Mouse (Mus musculus) urinary bladder, adult 2 months (tissue): ENCODE measurements at regions not wholly inside any gene's neighbourhood (a gene's known extent, or its start where the extent isn't known, plus 50 kb on each side); places are given as distances from the start of the nearest gene placed in this dataset.

Source experiments
- DNase-seq: peaks from one replicate; pipeline ENCODE4 v3.0.0; 2022; ENCODE audit warnings: low spot score

GRCm38 (mm10) chr3:21507655-21508054, 568.8 kb upstream of the Tbl1xr1 start:
- no peak for DNase-seq

- no peak for DNase-seq
These were observed 564.4 kb upstream of the Tbl1xr1 start for GRCm38 (mm10) chr3:21512081-21512480.

GRCm38 (mm10) chr3:21524426-21524937, 552.0 kb upstream of the Tbl1xr1 start:
- no peak for DNase-seq

- no peak for DNase-seq
These were observed 545.6 kb upstream of the Tbl1xr1 start for GRCm38 (mm10) chr3:21530862-21531261.

GRCm38 (mm10) chr3:21539138-21539537, 537.3 kb upstream of the Tbl1xr1 start:
- no peak for DNase-seq

GRCm38 (mm10) chr3:21544456-21544855, 532.0 kb upstream of the Tbl1xr1 start:
- DNase-seq = no peak

- DNase-seq = no peak
These were observed 531.1 kb upstream of the Tbl1xr1 start for GRCm38 (mm10) chr3:21545156-21545893.

- DNase-seq = no peak
These were observed 530.0 kb upstream of the Tbl1xr1 start for GRCm38 (mm10) chr3:21546411-21546810.

GRCm38 (mm10) chr3:21549671-21550070, 526.8 kb upstream of the Tbl1xr1 start:
- DNase-seq = no peak

- no peak for DNase-seq
These were observed 523.2 kb upstream of the Tbl1xr1 start for GRCm38 (mm10) chr3:21553159-21553758.

GRCm38 (mm10) chr3:21553859-21554258, 522.6 kb upstream of the Tbl1xr1 start:
- no peak for DNase-seq

GRCm38 (mm10) chr3:21557963-21558441, 518.5 kb upstream of the Tbl1xr1 start:
- DNase-seq = no peak

- DNase-seq = no peak
These were observed 513.6 kb upstream of the Tbl1xr1 start for GRCm38 (mm10) chr3:21562771-21563312.

GRCm38 (mm10) chr3:21563454-21563853, 513.0 kb upstream of the Tbl1xr1 start:
- no peak for DNase-seq

- DNase-seq = no peak
These were observed 512.2 kb upstream of the Tbl1xr1 start for GRCm38 (mm10) chr3:21564211-21564781.

GRCm38 (mm10) chr3:21564847-21565485, 511.5 kb upstream of the Tbl1xr1 start:
- no peak for DNase-seq

GRCm38 (mm10) chr3:21569721-21570120, 506.7 kb upstream of the Tbl1xr1 start:
- DNase-seq = no peak

- DNase-seq = no peak
These were observed 497.8 kb upstream of the Tbl1xr1 start for GRCm38 (mm10) chr3:21578635-21579034.

- DNase-seq = no peak
These were observed 494.3 kb upstream of the Tbl1xr1 start for GRCm38 (mm10) chr3:21582122-21582521.

- no peak for DNase-seq
These were observed 490.7 kb upstream of the Tbl1xr1 start for GRCm38 (mm10) chr3:21585767-21586166.

- DNase-seq = no peak
These were observed 469.6 kb upstream of the Tbl1xr1 start for GRCm38 (mm10) chr3:21606846-21607245.

- DNase-seq = no peak
These were observed 466.2 kb upstream of the Tbl1xr1 start for GRCm38 (mm10) chr3:21610231-21610630.
